Mouse (Mus musculus) macrophage (primary cell): ENCODE data around the gene Rgs6. TPM values are rescaled to one million over a fixed set of nuclear protein-coding genes. Genes with fewer than 3 reads are reported as not detected.

ENCODE experiments used
- H3K27ac ChIP-seq: fragments of 350-480 bp; formaldehyde crosslinking; 2 replicates; pipeline ENCODE4 v1.9.0; 2021
- H3K36me3 ChIP-seq: fragments of 350-480 bp; formaldehyde crosslinking; 2 replicates; pipeline ENCODE4 v1.9.0; 2021; ENCODE audit errors: inconsistent target
- H3K4me3 ChIP-seq: fragments of 350-480 bp; formaldehyde crosslinking; 2 replicates; pipeline ENCODE4 v1.9.0; 2021; ENCODE audit errors: inconsistent target
- H3K79me2 ChIP-seq: fragments of 350-480 bp; formaldehyde crosslinking; 2 replicates; pipeline ENCODE4 v1.9.0; 2021; ENCODE audit errors: inconsistent target
- WGBS: methylation state at CpG from one replicate; pipeline ENCODE4 v1.1.7; 2026; ENCODE audit warnings: inconsistent platforms; ENCODE audit not compliant: missing documents; 5-methylcytosine and 5-hydroxymethylcytosine counted together
- polyA plus RNA-seq: library from polyadenylated mRNA; stranded (reverse); fragments of 250-400 nt; gene quantifications from 3 replicates; pipeline ENCODE4 v1.2.4, GENCODE M21; 2018; ENCODE audit warnings: inconsistent platforms

Rgs6 gene
- polyA plus RNA-seq, 1 experiment from 2014 or later = not detected

GRCm38 (mm10) chr12:82698886-82699527 is 110.9 kb downstream of the Rgs6 start:
- WGBS = 86% methylated on average over 12 of the region's 12 CpGs
- Histone ChIP-seq H3K27ac (no peak overlapping the region), H3K4me3 (no peak overlapping the region), H3K79me2 (no peaks in the 10 kb centered on the region), H3K36me3 (no peaks in the 10 kb centered on the region)

GRCm38 (mm10) chr12:82699528-82699905 is 111.4 kb downstream of the Rgs6 start:
- WGBS = 89% methylated on average over 3 of the region's 3 CpGs

DNA sequence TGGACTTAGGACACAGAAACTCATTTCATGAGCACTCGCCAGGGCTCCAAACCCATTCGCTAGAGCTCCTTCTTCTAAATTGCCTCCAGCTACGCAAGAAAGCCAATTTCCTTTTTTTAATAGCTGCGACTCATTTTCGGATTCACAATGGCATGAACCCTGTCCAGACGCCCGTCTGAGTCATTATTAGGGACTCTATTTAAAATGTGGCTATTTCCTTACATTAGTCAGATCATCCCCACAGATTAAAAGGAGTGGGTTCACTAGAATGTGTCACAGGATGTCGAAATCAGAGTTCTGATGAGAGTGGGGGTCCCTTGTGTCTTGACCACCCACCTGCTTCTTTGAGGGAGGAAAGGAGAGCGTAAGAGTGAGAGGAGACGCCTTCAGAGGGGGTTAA is 112.1 kb downstream of the Rgs6 start:
- H3K79me2 ChIP-seq = no peaks in the 10 kb centered on the region
- no peaks in the 10 kb centered on the region for H3K36me3 ChIP-seq
- no peak overlapping the region for H3K4me3 ChIP-seq
- 82% methylated on average over 10 of the region's 10 CpGs for WGBS
- no peak overlapping the region for H3K27ac ChIP-seq

More at GRCm38 (mm10) chr12:82699528-82699905, 111.4 kb downstream of the Rgs6 start:
- H3K27ac ChIP-seq = no peak overlapping the region
- no peaks in the 10 kb centered on the region for H3K79me2 ChIP-seq
- no peak overlapping the region for H3K4me3 ChIP-seq
- no peaks in the 10 kb centered on the region for H3K36me3 ChIP-seq

GRCm38 (mm10) chr12:82700840-82701239 is 112.7 kb downstream of the Rgs6 start:
- WGBS = 53% methylated on average over 5 of the region's 5 CpGs
- Histone ChIP-seq H3K36me3 (no peaks in the 10 kb centered on the region), H3K79me2 (no peaks in the 10 kb centered on the region), H3K27ac (no peak overlapping the region), H3K4me3 (no peak overlapping the region)

DNA sequence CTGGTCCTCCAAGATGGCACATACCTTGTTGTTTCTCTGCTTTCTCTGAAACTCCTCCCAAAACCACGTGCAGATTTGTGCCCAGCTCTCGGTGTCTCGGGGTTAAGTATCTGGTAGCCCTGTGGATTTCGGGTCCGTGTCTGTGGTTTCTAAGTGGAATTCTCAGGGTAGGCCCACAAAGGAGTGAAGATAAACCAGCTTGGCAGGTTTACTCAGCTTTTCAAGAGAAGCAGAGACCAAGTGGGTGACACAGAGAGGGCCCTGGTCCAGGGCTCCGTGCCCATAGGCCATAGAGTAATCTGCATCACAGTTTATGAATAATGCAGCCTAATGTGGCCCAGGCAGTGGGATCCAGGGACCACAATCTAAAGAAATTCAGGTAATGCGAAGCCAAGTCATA is 113.3 kb downstream of the Rgs6 start:
- 81% methylated on average over 7 of the region's 7 CpGs for WGBS

GRCm38 (mm10) chr12:82710376-82710775 is 122.3 kb downstream of the Rgs6 start:
- no peaks in the 10 kb centered on the region for H3K79me2 ChIP-seq
- no peak overlapping the region for H3K4me3 ChIP-seq

More for the DNA sequence above, 113.3 kb downstream of the Rgs6 start:
- no peaks in the 10 kb centered on the region for H3K36me3 ChIP-seq
- H3K79me2 ChIP-seq = no peaks in the 10 kb centered on the region
- H3K4me3 ChIP-seq = no peak overlapping the region
- no peak overlapping the region for H3K27ac ChIP-seq

DNA sequence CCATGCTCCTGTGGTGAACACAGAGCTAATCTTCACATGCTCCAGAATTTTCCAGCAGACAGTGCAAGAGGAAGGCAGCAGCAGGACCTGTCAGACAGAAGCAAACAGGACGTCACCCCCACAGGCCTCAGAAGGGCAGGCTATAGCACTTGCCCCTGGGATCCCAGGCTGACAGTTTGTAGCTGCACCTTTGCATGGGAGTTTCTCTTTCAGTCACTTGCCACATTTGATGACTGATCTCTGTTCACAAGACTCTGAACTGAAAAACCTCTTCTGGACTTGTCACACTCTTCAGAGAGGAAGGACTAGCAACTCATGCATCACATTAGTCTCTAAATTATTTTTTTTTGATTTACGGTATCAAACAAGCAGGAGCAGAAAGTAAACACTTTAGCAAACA is 126.2 kb downstream of the Rgs6 start:
- H3K79me2 ChIP-seq = no peaks in the 10 kb centered on the region
- WGBS = 83% methylated on average over 2 of the region's 2 CpGs
- H3K27ac ChIP-seq = no peak overlapping the region
- no peaks in the 10 kb centered on the region for H3K36me3 ChIP-seq
- H3K4me3 ChIP-seq = no peak overlapping the region

More at GRCm38 (mm10) chr12:82710376-82710775, 122.3 kb downstream of the Rgs6 start:
- Histone ChIP-seq H3K27ac (no peak overlapping the region), H3K36me3 (no peaks in the 10 kb centered on the region)

- H3K36me3 ChIP-seq = no peaks in the 10 kb centered on the region
- H3K27ac ChIP-seq = no peak overlapping the region
- 86% methylated on average over 8 of the region's 8 CpGs for WGBS
- H3K4me3 ChIP-seq = no peak overlapping the region
- H3K79me2 ChIP-seq = no peaks in the 10 kb centered on the region
Measured at GRCm38 (mm10) chr12:82723017-82723540, 135.0 kb downstream of the Rgs6 start.

DNA sequence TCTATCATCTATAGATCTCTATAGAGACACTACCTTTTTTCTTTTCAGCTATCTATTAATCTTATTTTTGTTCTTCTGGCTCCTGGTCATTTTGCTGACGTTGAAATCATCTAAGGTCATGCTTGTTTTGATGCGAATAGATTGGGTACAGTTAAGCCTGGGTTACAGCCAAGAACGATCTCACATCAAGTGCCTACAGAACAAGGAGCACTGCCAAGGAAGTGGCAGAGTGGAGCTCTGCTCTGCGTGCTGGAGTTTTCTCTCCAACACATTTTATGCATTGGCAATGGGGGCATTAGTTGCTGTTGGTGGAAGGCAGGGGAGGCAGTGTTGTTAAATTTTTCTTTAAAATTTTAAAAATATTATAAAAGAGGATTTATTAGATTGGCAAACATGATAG is 138.2 kb downstream of the Rgs6 start:
- no peak overlapping the region for H3K27ac ChIP-seq
- H3K4me3 ChIP-seq = no peak overlapping the region
- 92% methylated on average over 4 of the region's 4 CpGs for WGBS
- no peaks in the 10 kb centered on the region for H3K36me3 ChIP-seq
- no peaks in the 10 kb centered on the region for H3K79me2 ChIP-seq

DNA sequence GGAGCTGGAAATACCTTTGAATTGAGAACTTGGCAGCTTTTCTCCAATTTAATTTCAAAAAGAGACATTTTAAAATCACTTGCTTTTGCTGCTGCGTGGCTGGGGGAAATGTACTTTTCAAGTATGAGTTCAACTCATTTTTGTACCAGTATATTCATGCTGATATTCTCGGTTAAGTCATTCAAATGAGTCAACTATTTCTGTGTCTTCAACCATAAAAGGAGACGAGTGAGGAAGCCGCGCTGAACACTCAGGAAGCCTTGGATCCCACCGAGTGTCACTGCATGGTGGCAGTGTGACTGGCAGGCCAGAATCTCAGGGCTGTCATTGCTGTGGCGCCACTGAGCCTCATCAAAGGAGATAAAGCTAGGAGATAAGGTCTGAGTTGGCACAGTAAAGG is 143.5 kb downstream of the Rgs6 start:
- no peak overlapping the region for H3K4me3 ChIP-seq
- H3K36me3 ChIP-seq = no peaks in the 10 kb centered on the region
- no peaks in the 10 kb centered on the region for H3K79me2 ChIP-seq
- H3K27ac ChIP-seq = no peak overlapping the region
- 74% methylated on average over 7 of the region's 7 CpGs for WGBS

DNA sequence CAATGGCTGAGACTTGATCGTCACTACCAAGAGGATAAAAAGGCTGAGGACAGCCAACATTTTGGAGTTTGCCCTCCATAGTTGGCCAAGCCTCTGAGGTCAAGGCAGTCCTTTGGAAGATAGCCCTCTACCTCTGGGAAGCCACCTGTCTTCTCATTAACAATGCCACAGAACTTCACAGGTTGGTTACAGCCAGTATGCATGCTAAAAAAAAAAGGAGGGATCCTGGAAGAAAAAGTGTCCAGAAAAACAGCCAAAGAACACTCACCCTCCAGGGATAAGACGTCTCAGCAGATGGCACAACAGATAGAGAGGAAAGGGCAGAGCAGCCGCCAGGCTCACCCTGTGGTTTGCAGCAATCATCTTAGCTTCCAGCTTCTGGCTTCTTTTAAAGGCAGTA is 154.9 kb downstream of the Rgs6 start:
- WGBS = 64% methylated on average over 3 of the region's 3 CpGs
- no peaks in the 10 kb centered on the region for H3K79me2 ChIP-seq
- H3K36me3 ChIP-seq = no peaks in the 10 kb centered on the region
- no peak overlapping the region for H3K27ac ChIP-seq
- H3K4me3 ChIP-seq = no peak overlapping the region

- Histone ChIP-seq H3K79me2 (no peaks in the 10 kb centered on the region), H3K36me3 (no peaks in the 10 kb centered on the region), H3K4me3 (no peak overlapping the region), H3K27ac (no peak overlapping the region)
- WGBS = 82% methylated on average over 3 of the region's 3 CpGs
Measured at GRCm38 (mm10) chr12:82744026-82744425, 155.9 kb downstream of the Rgs6 start.

- WGBS = 95% methylated on average over 3 of the region's 3 CpGs
- Histone ChIP-seq H3K79me2 (no peaks in the 10 kb centered on the region), H3K4me3 (no peak overlapping the region)
Measured at GRCm38 (mm10) chr12:82744826-82745225, 156.7 kb downstream of the Rgs6 start.

GRCm38 (mm10) chr12:82747099-82747498 is 159.0 kb downstream of the Rgs6 start:
- WGBS = 47% methylated on average over 4 of the region's 4 CpGs
- H3K79me2 ChIP-seq = no peaks in the 10 kb centered on the region

More at GRCm38 (mm10) chr12:82744826-82745225, 156.7 kb downstream of the Rgs6 start:
- Histone ChIP-seq H3K27ac (no peak overlapping the region), H3K36me3 (no peaks in the 10 kb centered on the region)

DNA sequence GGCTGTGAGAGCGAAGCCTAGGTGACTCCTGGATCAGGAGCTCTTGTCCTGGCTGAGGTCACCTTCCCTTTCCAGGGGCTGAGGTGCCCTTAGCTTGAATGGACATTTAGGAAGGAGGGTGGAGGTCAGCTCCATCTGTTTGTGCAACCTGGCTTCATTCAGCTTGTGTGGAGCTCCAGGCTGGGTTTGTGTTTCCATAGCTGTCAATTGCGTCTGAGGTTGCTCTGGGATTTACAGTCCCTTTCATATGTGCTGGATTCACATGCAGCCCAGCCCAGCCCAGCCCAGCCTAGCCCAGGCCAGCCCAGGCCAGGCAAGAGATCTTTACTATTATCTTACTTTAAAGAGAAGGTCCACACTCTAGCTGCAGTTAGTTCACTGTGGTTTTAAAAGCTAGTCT is 163.8 kb downstream of the Rgs6 start:
- Histone ChIP-seq H3K79me2 (no peaks in the 10 kb centered on the region), H3K36me3 (no peaks in the 10 kb centered on the region), H3K4me3 (no peak overlapping the region), H3K27ac (no peak overlapping the region)
- 61% methylated on average over 2 of the region's 2 CpGs for WGBS

More at GRCm38 (mm10) chr12:82747099-82747498, 159.0 kb downstream of the Rgs6 start:
- Histone ChIP-seq H3K36me3 (no peaks in the 10 kb centered on the region), H3K27ac (no peak overlapping the region), H3K4me3 (no peak overlapping the region)

- no peaks in the 10 kb centered on the region for H3K36me3 ChIP-seq
- H3K27ac ChIP-seq = no peak overlapping the region
- no peaks in the 10 kb centered on the region for H3K79me2 ChIP-seq
- H3K4me3 ChIP-seq = no peak overlapping the region
- WGBS = 48% methylated on average over 3 of the region's 3 CpGs
Measured at GRCm38 (mm10) chr12:82754501-82754900, 166.4 kb downstream of the Rgs6 start.
